In genomic region chr10:96076461-96076860, GRCm38 (mm10) we compare ENCODE assay signal across 27 mouse cellular contexts. TPM values are rescaled to one million over a fixed set of nuclear protein-coding genes. Genes with fewer than 3 reads are reported as not detected.
"Had no signal": no experiment of that assay in that cellular context is flagged by ENCODE, and none has a peak within 500 bp of the region (broad histone marks: within the 10 kb centered on the region; RNA-seq: fewer than 3 reads in every experiment).

No protein-coding gene starts in this region.

- H3K9me3 ChIP-seq: limb, embryonic 10.5 days; limb, embryonic 13.5 days; liver, embryonic 12.5 days; liver, embryonic 15.5 days; midbrain, embryonic 12.5 days; neural tube, embryonic 12.5 days; stomach, embryonic 15.5 days had no signal

- DNase-seq: kidney, adult 2 months; kidney, postnatal 25 days; liver; retina, postnatal 1 day; right cerebral cortex, postnatal 25 days; spleen, adult 18-20 months; thymus, postnatal 25 days had no signal

- H3K36me3 ChIP-seq: limb, embryonic 10.5 days; limb, embryonic 13.5 days; liver, embryonic 12.5 days; liver, embryonic 15.5 days; midbrain, embryonic 12.5 days; neural tube, embryonic 12.5 days; stomach, embryonic 15.5 days had no signal

- H3K9ac ChIP-seq: limb, embryonic 13.5 days; liver, embryonic 12.5 days; liver, embryonic 15.5 days; midbrain, embryonic 12.5 days; neural tube, embryonic 12.5 days; stomach, embryonic 15.5 days had no signal

- ATAC-seq: intestine, postnatal 0 days; liver, embryonic 12.5 days; midbrain, embryonic 16.5 days had no signal

- H3K4me2 ChIP-seq: limb, embryonic 13.5 days; liver, embryonic 12.5 days; liver, embryonic 15.5 days; midbrain, embryonic 12.5 days; neural tube, embryonic 12.5 days; stomach, embryonic 15.5 days had no signal

- H3K27me3 ChIP-seq: limb, embryonic 13.5 days; liver, embryonic 12.5 days; liver, embryonic 15.5 days; midbrain, embryonic 12.5 days; neural tube, embryonic 12.5 days; stomach, embryonic 15.5 days had no signal

- H3K4me1 ChIP-seq: limb, embryonic 10.5 days; liver, embryonic 15.5 days; stomach, embryonic 15.5 days had no signal

- H3K27ac ChIP-seq: kidney, postnatal 0 days; limb, embryonic 10.5 days; limb, embryonic 13.5 days; liver, embryonic 12.5 days; liver, embryonic 15.5 days; macrophage; midbrain, embryonic 12.5 days; neural tube, embryonic 12.5 days; stomach, embryonic 15.5 days had no signal

- H3K4me3 ChIP-seq: limb, embryonic 10.5 days; limb, embryonic 13.5 days; liver, embryonic 12.5 days; liver, embryonic 15.5 days; midbrain, embryonic 12.5 days; neural tube, embryonic 12.5 days; stomach, embryonic 15.5 days had no signal

RNA-seq across cellular contexts. Expression of gene Gm5426, which starts 59.9 kb away (rescaled TPM):
- total RNA-seq: layer of hippocampus, adult 8-10 months; layer of hippocampus, postnatal 14 days; left cerebral cortex, postnatal 25 days; megakaryocyte, adult 5-6 weeks; neutrophil, adult 5-6 weeks had no signal
- polyA plus RNA-seq: intestine, postnatal 0 days; kidney, adult 2 months; kidney, embryonic 14.5 days; kidney, postnatal 0 days; large intestine, adult 2 months; limb, embryonic 10.5 days; limb, embryonic 13.5 days; liver, embryonic 12.5 days; liver, embryonic 15.5 days; lung, embryonic 16.5 days; macrophage; midbrain, embryonic 12.5 days; midbrain, embryonic 16.5 days; neural tube, embryonic 12.5 days; stomach, embryonic 15.5 days; thymus, postnatal 0 days had no signal
